Mouse (Mus musculus): ENCODE results near the gene Dnah8. TPM values are rescaled to one million over a fixed set of nuclear protein-coding genes. Genes with fewer than 3 reads are reported as not detected.
A peak's percentile ranks its signal among the peaks of the same experiment; 100 is the strongest.
"Not testable (repeated sequence)": the region's sequence is repeated elsewhere in the genome, so short reads cannot be mapped to it uniquely, and the experiment has no call there.

The Dnah8 gene
- polyA plus RNA-seq (2015; fragmentation: Nextera tagmentation; extraction: Ambion mirVana): 1.4 and 1.5 TPM in 2 replicates

DNA sequence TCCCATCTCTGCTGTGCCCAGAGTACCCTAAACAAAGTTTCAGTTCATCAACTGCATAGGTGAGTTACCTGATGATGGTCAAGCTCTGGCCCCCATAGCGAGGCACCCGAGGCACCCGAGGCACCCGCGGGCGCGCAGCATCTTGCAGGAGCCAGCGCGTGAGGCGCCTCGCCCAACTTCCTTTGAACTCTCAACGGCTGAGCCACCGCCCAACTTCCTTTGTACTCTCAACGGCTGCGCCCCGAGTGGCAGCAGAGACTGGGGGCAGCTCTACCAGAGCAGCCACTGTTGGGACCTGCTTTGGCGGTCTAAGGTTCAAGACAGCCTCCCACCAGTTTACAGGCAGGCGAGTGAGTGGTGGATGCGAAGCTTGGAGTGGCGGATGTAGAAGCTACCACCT lies at the start of gene Dnah8:
Gene Dnah8 (plus strand): TSS at position 223 of the 400 bp plus-strand sequence.
- not testable (repeated sequence) for H3K9ac ChIP-seq; H3K9me3 ChIP-seq (replicated peaks); H3K36me3 ChIP-seq; H3K4me3 ChIP-seq (replicated peaks); H3K27me3 ChIP-seq; H3K27ac ChIP-seq; H3K4me1 ChIP-seq (replicated peaks); DNase-seq
- ATAC-seq (ENCODE audit: low read depth): peak; percentile 73
- no CpG with 5 or more reads among the region's 20 CpGs for WGBS (ENCODE audit: insufficient replicate concordance)
- 0 out of 2 replicates have a peak within 1 kb of the TSS, but pooled peaks have one; percentile 28 for H3K4me2 ChIP-seq

DNA sequence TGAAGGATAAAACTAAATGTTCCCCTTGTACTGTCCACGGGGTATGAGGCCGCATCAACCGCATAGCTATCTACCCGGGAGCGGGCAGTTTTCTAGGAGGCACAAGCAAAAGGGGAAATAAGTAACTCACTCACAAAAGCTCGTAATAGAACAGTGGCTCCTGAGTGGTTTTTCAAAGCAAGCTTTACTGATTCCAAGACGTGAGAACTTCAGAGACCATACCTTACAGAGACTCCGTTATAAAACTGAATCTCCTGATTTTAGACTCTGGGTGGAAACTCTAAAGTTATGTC lies 49.4 kb upstream of the Dnah8 start:
- Histone ChIP-seq H3K27me3 (no peaks in the 10 kb centered on the region), H3K4me3 (replicated peaks) (peak overlapping the region; percentile 78), H3K27ac (peak overlapping the region; percentile 73; the same call in 1 of the 2 replicates), H3K4me2 (peak overlapping the region; percentile 86), H3K36me3 (no peaks in the 10 kb centered on the region), H3K9me3 (replicated peaks) (no peaks in the 10 kb centered on the region), H3K9ac (peak overlapping the region; percentile 80; the same call in 1 of the 2 replicates), H3K4me1 (replicated peaks) (peaks cover 40% of the 10 kb centered on the region)
- ATAC-seq (ENCODE audit: low read depth) (no peak), DNase-seq (no peak)
- WGBS (ENCODE audit: insufficient replicate concordance): 17% methylated on average over 8 of the region's 8 CpGs

DNA sequence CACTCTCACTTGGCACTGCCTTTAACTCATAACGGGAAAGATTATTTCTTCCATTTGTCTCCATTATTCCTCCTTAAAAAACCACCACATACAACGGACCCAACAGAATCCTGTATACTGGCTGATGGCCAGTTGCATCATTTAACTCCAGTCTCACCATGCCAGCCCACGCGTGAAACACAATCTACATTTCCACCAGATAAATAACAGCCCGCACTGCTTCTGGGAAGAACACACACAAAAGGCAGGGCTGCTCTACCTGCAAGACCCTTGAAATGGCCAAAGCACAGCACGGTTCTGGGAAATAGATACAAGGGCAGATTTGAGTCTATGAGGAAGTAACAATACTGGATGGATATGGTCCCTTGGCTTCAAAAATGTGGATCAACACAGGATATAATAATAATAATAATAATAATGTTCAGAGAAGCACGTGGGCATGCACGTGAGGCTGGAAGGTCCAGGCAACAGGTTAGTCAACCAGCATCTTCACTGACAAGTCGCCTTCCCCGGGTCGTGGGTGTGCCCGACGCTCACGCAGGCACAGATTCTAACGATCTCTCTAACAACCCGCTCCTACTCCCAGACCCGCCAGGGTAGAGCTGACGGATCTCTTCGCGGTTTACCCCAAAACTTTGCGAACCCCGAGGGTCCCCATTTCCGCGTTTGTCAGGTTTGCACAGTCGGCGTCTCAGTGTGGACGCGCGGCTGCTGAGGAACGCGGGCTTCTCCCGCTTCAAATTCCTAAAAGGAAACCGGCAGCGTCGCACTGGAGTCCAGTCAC lies 48.8 kb upstream of the Dnah8 start:
- ATAC-seq (ENCODE audit: low read depth): peak; percentile 16; the same call in 1 of the 2 replicates

DNA sequence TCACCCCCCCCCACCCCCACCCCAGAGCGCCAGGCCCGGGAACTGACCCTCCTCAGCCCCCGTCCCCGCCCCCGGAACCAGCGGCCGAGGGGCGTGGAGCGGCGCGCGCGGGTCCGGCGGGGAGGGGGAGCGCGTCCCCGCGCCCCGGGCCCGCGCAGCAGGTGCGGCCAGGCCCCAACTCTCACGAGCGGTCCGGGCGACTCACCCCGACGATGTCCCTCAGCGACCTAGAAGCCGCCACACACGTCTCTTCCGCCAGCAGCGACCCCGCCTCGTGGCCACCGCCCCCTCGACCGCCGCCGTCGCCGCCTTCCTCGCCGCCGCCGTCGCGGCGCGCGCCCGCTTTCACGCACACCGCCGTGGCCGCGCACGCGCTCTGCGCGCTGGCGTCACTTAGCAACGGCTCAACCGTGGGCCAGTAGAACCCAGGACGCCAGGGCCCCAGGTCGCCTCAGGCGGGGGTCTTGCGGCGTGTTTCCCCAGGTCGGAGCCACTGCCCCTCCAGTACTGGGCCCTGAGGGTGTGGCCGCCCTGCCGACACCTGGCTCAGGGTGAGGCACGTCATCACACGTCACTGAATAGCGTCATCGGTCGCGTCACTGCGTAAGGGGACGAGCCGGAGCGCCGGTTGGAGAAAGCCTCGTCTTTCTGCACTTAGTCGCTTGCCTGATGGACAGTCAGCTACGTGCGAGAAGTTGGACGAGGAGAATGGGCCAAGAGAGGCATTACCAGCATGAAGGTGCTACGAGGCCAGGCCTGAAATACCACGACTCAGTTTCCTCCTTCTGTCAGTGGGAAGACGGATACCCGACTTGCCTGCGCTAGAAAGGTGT lies 48.0 kb upstream of the Dnah8 start, which contains the start of gene Btbd9:
Gene Btbd9 (minus strand): TSS at position 548 of the 833 bp plus-strand sequence.
- Histone ChIP-seq H3K27me3 (no peaks in the 10 kb centered on the region), H3K9ac (peak within 1 kb of the TSS; percentile 80), H3K36me3 (no peaks in the 10 kb centered on the region), H3K4me3 (replicated peaks) (peak within 1 kb of the TSS; percentile 78), H3K9me3 (replicated peaks) (no peaks in the 10 kb centered on the region), H3K27ac (peak within 1 kb of the TSS; percentile 73), H3K4me1 (replicated peaks) (peaks cover 29% of the 10 kb centered on the region), H3K4me2 (peak within 1 kb of the TSS; percentile 86)
- DNase-seq: peak; percentile 84
- under 1% methylated on average over 78 of the region's 94 CpGs for WGBS (ENCODE audit: insufficient replicate concordance)
- ATAC-seq (ENCODE audit: low read depth): peak; percentile 90

More for the DNA sequence above, 48.8 kb upstream of the Dnah8 start:
- Histone ChIP-seq H3K9ac (peak overlapping the region; percentile 80), H3K4me1 (replicated peaks) (peaks cover 35% of the 10 kb centered on the region), H3K27ac (peak overlapping the region; percentile 73), H3K36me3 (no peaks in the 10 kb centered on the region), H3K4me2 (peak overlapping the region; percentile 86), H3K9me3 (replicated peaks) (no peaks in the 10 kb centered on the region), H3K4me3 (replicated peaks) (peak overlapping the region; percentile 78), H3K27me3 (no peaks in the 10 kb centered on the region)
- WGBS (ENCODE audit: insufficient replicate concordance): 4% methylated on average over 35 of the region's 35 CpGs
- DNase-seq: peak; percentile 9

DNA sequence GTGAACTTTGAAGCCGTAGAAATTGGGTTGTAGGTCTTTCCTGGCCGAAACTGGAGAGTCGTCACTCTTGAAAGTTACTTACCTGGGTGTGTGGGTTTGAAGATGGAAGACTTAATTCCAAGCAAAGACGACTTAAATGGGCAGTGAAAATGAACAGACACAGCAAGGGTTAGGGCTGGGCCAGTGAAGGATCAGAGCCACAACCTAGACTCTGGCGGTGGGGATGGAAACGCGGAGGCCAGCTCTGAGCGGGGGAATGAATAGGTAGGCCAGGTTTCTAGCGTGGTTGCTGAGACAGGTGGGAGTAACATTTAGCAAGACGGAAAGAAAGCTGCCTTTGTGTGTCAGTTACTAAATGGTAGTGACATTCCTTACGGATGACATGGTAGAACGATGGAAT lies 47.2 kb upstream of the Dnah8 start:
- peaks cover 29% of the 10 kb centered on the region for H3K4me1 ChIP-seq (replicated peaks)
- H3K4me2 ChIP-seq: peak overlapping the region; percentile 86
- H3K27me3 ChIP-seq: no peaks in the 10 kb centered on the region
- H3K36me3 ChIP-seq: no peaks in the 10 kb centered on the region
- ATAC-seq (ENCODE audit: low read depth) (no peak), DNase-seq (no peak)
- peak overlapping the region; percentile 78 for H3K4me3 ChIP-seq (replicated peaks)
- H3K27ac ChIP-seq: no peak overlapping the region
- WGBS (ENCODE audit: insufficient replicate concordance): 51% methylated on average over 12 of the region's 12 CpGs
- peak overlapping the region; percentile 80 for H3K9ac ChIP-seq
- no peaks in the 10 kb centered on the region for H3K9me3 ChIP-seq (replicated peaks)

DNA sequence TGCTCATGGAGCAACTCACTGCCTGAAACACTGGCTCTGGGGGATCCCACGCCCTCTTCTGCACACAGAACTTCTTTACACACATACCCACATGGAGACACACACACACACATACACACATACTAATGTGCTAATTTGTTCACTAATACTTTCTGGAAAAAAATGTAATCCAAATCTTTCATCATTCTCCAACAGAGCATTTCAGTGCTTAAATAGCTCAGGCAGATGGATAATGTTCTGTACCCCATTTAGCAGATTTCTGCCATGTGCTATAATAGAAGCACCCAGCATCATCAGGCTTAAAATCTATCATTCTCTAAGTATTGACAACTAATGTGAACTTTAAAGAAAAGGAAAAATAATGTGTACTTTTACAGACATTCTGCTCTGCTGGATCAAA lies 43.4 kb upstream of the Dnah8 start:
- Histone ChIP-seq H3K9me3 (replicated peaks) (no peaks in the 10 kb centered on the region), H3K9ac (no peak overlapping the region), H3K27ac (no peak overlapping the region), H3K4me1 (replicated peaks) (peaks cover 13% of the 10 kb centered on the region), H3K4me3 (replicated peaks) (no peak overlapping the region), H3K27me3 (no peaks in the 10 kb centered on the region), H3K4me2 (no peak overlapping the region), H3K36me3 (no peaks in the 10 kb centered on the region)
- DNase-seq (no peak), ATAC-seq (ENCODE audit: low read depth) (no peak)
- WGBS (ENCODE audit: insufficient replicate concordance): 50% methylated on average over 1 of the region's 1 CpGs

DNA sequence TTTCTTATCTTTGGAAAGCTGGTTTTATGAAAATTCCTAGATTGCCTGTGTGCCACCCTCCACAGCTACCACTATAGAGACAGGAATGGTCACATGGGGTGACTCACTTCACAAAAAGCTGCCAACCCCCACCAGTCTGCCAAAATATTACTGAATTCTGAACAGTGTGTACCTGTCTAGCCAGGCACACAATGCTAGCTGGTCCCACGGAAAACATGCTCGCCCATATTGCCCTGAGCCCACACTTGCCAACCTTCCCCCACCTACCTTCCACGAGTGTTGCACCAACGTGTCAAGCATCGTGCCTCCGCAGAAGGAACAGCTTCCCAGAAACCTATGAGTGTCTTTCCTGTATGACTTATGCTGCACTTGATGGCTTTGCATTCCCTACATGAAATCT lies 43.0 kb upstream of the Dnah8 start:
- ATAC-seq (ENCODE audit: low read depth) (no peak), DNase-seq (no peak)
- H3K27me3 ChIP-seq: no peaks in the 10 kb centered on the region
- H3K4me2 ChIP-seq: no peak overlapping the region
- no peak overlapping the region for H3K4me3 ChIP-seq (replicated peaks)
- no peaks in the 10 kb centered on the region for H3K36me3 ChIP-seq
- H3K4me1 ChIP-seq (replicated peaks): peaks cover 13% of the 10 kb centered on the region
- H3K9me3 ChIP-seq (replicated peaks): no peaks in the 10 kb centered on the region
- WGBS (ENCODE audit: insufficient replicate concordance): 74% methylated on average over 6 of the region's 6 CpGs
- H3K9ac ChIP-seq: no peak overlapping the region
- H3K27ac ChIP-seq: no peak overlapping the region

DNA sequence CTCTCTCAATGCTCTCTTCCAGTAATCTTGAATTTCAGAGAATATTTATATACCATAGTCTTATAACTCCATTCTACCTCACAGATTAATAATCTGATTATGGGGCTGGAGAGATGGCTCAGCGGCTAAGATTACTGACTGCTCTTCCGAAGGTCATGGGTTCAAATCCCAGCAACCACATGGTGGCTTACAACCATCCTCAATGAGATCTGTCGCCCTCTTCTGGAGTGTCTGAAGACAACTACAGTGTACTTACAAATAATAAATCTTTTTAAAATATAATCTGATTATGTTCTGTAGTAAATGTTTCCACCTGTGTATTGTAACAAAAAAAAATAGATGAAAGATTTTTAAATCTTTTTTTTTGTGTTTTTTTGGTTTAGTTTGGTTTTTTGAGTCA lies 41.8 kb upstream of the Dnah8 start:
- WGBS (ENCODE audit: insufficient replicate concordance): 81% methylated on average over 3 of the region's 3 CpGs
- Histone ChIP-seq H3K27me3 (no peaks in the 10 kb centered on the region), H3K4me3 (replicated peaks) (no peak overlapping the region), H3K4me1 (replicated peaks) (0 out of 2 replicates have a peak, but pooled peaks cover 5% of the 10 kb centered on the region), H3K27ac (no peak overlapping the region), H3K9me3 (replicated peaks) (no peaks in the 10 kb centered on the region), H3K4me2 (no peak overlapping the region), H3K36me3 (no peaks in the 10 kb centered on the region), H3K9ac (no peak overlapping the region)
- no peak for ATAC-seq (ENCODE audit: low read depth)
- no peak for DNase-seq

DNA sequence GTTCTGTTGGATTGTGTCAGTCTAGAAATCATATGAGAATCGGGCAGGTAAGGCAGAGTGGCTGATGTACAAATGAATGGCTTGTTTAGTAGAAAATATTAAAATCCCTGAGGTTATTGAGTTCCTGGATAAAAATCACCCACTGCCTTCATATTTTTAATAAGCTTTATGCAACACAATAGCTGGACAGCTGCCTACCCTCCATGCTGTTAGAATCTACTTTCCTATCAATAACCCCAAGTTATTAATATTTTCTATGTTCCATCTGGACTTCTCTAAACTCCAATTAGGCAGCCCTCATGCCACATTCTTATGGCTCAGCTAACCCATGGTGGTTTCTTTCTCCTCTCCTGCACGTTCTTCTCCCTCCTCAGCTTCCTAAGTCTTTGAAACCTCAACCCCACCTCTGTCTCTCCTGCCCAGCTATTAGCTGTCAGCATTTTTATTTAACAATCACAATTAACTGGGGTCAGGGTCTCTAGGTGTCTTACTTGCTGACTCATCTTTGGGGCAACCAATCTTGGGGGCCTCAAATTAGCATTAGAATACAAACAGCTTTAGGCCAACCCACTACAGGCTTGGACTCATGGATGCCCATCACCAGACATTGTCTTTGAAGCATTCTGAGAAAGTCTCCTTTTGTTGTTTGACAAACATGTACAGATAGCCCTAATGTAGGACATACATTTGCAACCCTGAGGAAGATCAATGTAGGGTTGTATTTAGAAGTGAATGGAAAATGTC lies 40.7 kb upstream of the Dnah8 start:
- Histone ChIP-seq H3K4me2 (no peak overlapping the region), H3K4me3 (replicated peaks) (no peak overlapping the region), H3K4me1 (replicated peaks) (0 out of 2 replicates have a peak, but pooled peaks cover 5% of the 10 kb centered on the region), H3K9me3 (replicated peaks) (no peaks in the 10 kb centered on the region), H3K36me3 (no peaks in the 10 kb centered on the region), H3K9ac (no peak overlapping the region), H3K27me3 (no peaks in the 10 kb centered on the region), H3K27ac (no peak overlapping the region)
- 64% methylated on average over 2 of the region's 2 CpGs for WGBS (ENCODE audit: insufficient replicate concordance)
- no peak for ATAC-seq (ENCODE audit: low read depth)
- no peak for DNase-seq

DNA sequence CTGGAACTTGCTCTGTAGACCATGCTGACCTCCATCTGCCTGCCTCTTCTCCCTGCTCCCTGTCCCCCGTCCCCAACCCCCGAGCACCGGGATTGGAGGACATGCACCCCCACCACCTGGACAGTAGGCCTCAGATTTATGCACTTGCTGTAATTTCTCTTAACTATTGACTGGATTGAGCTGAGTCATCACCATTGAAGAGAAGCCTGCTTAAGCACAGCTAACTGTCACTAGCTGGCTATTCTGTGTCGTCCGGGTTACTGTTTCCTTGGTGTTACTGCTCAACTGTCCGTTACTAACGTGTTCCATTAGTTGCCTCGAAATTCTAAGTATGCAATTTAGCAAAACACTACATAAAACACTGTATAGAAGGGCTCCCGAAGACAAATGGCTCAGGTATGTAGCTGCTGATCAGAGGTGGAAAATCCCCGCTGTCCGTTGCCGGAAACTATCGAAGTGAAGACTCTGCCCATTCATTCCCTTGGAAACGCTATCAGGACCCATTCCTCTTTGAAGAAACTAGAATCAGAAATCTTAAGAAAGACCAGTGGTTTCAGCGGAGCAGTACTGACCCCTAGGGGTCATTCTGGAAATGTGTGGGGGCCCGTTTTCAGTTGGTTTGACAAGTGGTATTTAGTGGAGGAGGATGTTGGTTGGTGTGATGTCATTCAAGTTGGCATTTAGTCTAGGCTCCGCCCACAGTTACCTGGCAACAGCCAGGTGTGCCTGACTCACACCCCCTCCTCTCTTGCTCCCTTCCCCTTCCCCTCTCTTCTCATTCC lies 33.5 kb upstream of the Dnah8 start:
- Histone ChIP-seq H3K9me3 (replicated peaks) (no peaks in the 10 kb centered on the region), H3K9ac (no peak overlapping the region), H3K27me3 (no peaks in the 10 kb centered on the region), H3K27ac (no peak overlapping the region), H3K4me2 (no peak overlapping the region), H3K4me1 (replicated peaks) (no peaks in the 10 kb centered on the region), H3K36me3 (peaks cover 38% of the 10 kb centered on the region), H3K4me3 (replicated peaks) (no peak overlapping the region)
- DNase-seq: no peak
- WGBS (ENCODE audit: insufficient replicate concordance): 62% methylated on average over 17 of the region's 17 CpGs
- ATAC-seq (ENCODE audit: low read depth): no peak

All from liver, embryonic 13.5 days (tissue).